Mouse (Mus musculus) heart, embryonic 16.5 days (tissue): ENCODE data around the gene Zdhhc6. TPM values are rescaled to one million over a fixed set of nuclear protein-coding genes. Genes with fewer than 3 reads are reported as not detected.

Experiments
- ATAC-seq: fragments of 200-750 bp; cut with Nextera tagmentation; replicated peaks from 2 replicates; pipeline ENCODE4 v1.8.0; 2017; ENCODE audit warnings: moderate number of reproducible peaks; ENCODE audit not compliant: insufficient read depth, low FRiP score; ENCODE audit errors: extremely low read depth
- H3K27ac ChIP-seq: fragments of 300-500 bp; sonication (generic); 2 replicates; pipeline ENCODE4 v1.5.1; 2014; ENCODE audit warnings: mild to moderate bottlenecking, low read length, control low read depth, moderate library complexity
- H3K27me3 ChIP-seq: fragments of 300-500 bp; sonication (generic); 2 replicates; pipeline ENCODE4 v1.6.1; 2014; ENCODE audit warnings: low read length, mixed read lengths; ENCODE audit not compliant: control insufficient read depth, insufficient read depth
- H3K36me3 ChIP-seq: fragments of 300-500 bp; sonication (generic); 2 replicates; pipeline ENCODE4 v1.6.1; 2014; ENCODE audit not compliant: control insufficient read depth, insufficient read depth
- H3K4me1 ChIP-seq: fragments of 300-500 bp; sonication (generic); 2 replicates; pipeline ENCODE4 v1.6.1; 2014; ENCODE audit warnings: low read length, mixed read lengths; ENCODE audit not compliant: control insufficient read depth, insufficient read depth
- H3K4me2 ChIP-seq: fragments of 300-500 bp; sonication (generic); 2 replicates; pipeline ENCODE4 v1.6.1; 2014; ENCODE audit warnings: low read depth, mild to moderate bottlenecking, control low read depth, low read length
- H3K4me3 ChIP-seq: fragments of 300-500 bp; sonication (generic); 2 replicates; pipeline ENCODE4 v1.5.1; 2014; ENCODE audit warnings: mild to moderate bottlenecking, control low read depth, low read length
- H3K9ac ChIP-seq: fragments of 300-500 bp; sonication (generic); 2 replicates; pipeline ENCODE4 v1.6.1; 2014; ENCODE audit warnings: low read length, control low read depth
- H3K9me3 ChIP-seq: fragments of 300-500 bp; sonication (generic); replicated peaks from 2 replicates; pipeline ENCODE4 v1.6.1; 2016; ENCODE audit warnings: low read length; ENCODE audit not compliant: control insufficient read depth
- WGBS: fragments of 180-500 bp; shearing (Covaris S2); extraction: QIAGEN DNeasy Blood & Tissue Kit; methylation state at CpG from one replicate; pipeline ENCODE4 v1.1.7; 2014; 5-methylcytosine and 5-hydroxymethylcytosine counted together
- polyA plus RNA-seq: library from polyadenylated mRNA; unstranded; fragments of >200 nt; fragmentation: Nextera tagmentation; extraction: Ambion mirVana; gene quantifications from 2 replicates; pipeline ENCODE4 v1.2.1, GENCODE M21; 2015

Zdhhc6 gene
- polyA plus RNA-seq, 1 experiment from 2014 or later = 73.9 TPM

DNA sequence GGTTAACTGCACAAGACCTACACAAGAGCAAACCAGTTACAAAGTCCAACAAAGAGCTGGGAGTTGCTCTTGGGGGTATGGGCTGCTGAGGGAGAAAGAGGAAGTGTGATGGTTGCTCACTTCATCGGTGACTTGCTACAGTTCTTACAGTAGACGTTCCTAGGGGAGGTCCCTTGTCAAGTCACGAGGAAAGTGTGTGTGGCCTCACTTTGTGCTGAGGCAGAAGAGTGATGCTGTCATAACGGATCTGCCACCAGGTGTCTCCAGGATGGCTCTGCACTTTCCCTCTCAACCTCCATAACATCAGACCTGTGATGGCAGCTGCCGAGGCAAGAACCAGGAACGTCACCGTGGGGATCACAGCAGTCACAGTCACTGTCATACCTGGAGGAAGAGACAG is 88.7 kb downstream of the Zdhhc6 start:
- H3K9me3 ChIP-seq = no peaks in the 10 kb centered on the region
- peaks cover 2% of the 10 kb centered on the region; the same call in 1 of the 2 replicates for H3K27me3 ChIP-seq
- H3K4me3 ChIP-seq = no peak overlapping the region
- 74% methylated on average over 7 of the region's 7 CpGs for WGBS
- ATAC-seq = no peak
- no peak overlapping the region for H3K9ac ChIP-seq
- no peaks in the 10 kb centered on the region for H3K36me3 ChIP-seq
- H3K4me2 ChIP-seq = no peak overlapping the region
- no peak overlapping the region for H3K27ac ChIP-seq
- peaks cover 2% of the 10 kb centered on the region; the same call in 1 of the 2 replicates for H3K4me1 ChIP-seq

DNA sequence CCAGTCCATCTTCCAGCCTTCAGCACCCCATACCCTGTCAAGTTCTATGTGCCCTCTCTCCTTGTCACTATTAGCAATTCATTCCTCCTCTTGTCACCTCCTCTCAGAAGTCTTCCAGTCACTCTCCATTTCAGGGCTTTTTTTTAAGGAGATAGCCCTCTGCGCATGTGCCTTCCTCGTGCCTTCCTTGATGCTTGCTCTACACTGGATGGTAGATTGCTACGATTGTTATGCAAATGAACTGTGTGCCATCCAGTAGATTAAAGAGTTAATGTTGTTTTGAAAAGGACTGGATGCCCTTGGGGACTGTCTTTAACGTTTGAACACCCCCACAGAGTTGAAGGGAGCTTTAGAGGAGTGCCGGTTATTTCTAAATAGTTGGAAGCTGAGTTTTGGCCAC is 89.2 kb downstream of the Zdhhc6 start:
- Histone ChIP-seq H3K27me3 (peaks cover 3% of the 10 kb centered on the region; the same call in 1 of the 2 replicates), H3K9me3 (no peaks in the 10 kb centered on the region), H3K36me3 (no peaks in the 10 kb centered on the region), H3K4me3 (no peak overlapping the region), H3K27ac (no peak overlapping the region), H3K4me2 (no peak overlapping the region), H3K9ac (no peak overlapping the region), H3K4me1 (peaks cover 2% of the 10 kb centered on the region; the same call in 1 of the 2 replicates)
- WGBS = 71% methylated on average over 5 of the region's 5 CpGs
- ATAC-seq = no peak

DNA sequence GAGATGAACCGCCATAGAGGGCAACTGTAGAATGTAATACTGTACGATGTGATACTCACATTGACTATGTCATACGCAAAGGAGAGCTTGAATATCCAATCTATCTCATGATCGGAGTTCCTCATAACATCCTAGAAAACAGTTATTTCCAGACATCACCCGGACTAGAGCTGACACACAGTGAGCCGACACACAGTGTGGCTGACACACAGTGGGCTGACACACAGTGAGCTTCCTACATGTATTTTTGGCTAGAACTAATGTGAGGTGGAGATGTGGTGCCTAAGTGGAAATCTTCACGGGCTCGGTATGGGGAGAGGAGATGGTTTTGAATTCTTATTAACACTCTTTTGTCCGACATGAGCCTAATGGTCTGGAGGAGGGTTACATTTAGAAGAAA is 93.6 kb downstream of the Zdhhc6 start:
- no peak overlapping the region for H3K4me2 ChIP-seq
- no peak overlapping the region for H3K4me3 ChIP-seq
- H3K4me1 ChIP-seq = peaks cover 6% of the 10 kb centered on the region; the same call in 1 of the 2 replicates
- H3K36me3 ChIP-seq = no peaks in the 10 kb centered on the region
- peaks cover 3% of the 10 kb centered on the region; the same call in 1 of the 2 replicates for H3K27me3 ChIP-seq
- no peak for ATAC-seq
- no peak overlapping the region for H3K27ac ChIP-seq
- H3K9ac ChIP-seq = no peak overlapping the region
- no peaks in the 10 kb centered on the region for H3K9me3 ChIP-seq
- WGBS = 88% methylated on average over 9 of the region's 9 CpGs

Other genes with a start within 250 kb of the Zdhhc6 start
- gene Gpam, start 188.8 kb downstream of the Zdhhc6 start, polyA plus RNA-seq = 8.8 and 11.8 TPM in 2 replicates
- gene Tectb, start 135.3 kb downstream of the Zdhhc6 start, polyA plus RNA-seq = not detected in 2 replicates
- not detected in 2 replicates for gene Gucy2g, start 74.8 kb downstream of the Zdhhc6 start, polyA plus RNA-seq
- 34.1 and 37.0 TPM in 2 replicates for gene Acsl5, start 64.1 kb downstream of the Zdhhc6 start, polyA plus RNA-seq
- gene Vti1a, start 263 bp upstream of the Zdhhc6 start, polyA plus RNA-seq = 16.6 and 17.6 TPM in 2 replicates